Mouse (Mus musculus) spleen, embryonic (tissue): Measurements from ENCODE around the gene Rab3il1.

Source experiments
- CTCF ChIA-PET: fragments of 350-600 bp; sonication (Branson Sonifier 250); formaldehyde crosslinking; loops from one replicate; lab custom pipeline; 2022; lab: Charles Lee

Gene Rab3il1

GRCm38 (mm10) chr19:9982151-9982851, 19.2 kb upstream of the Rab3il1 start:
- CTCF ChIA-PET = interaction anchor here (0.6 to 1.4 kb wide), 3 partner anchors 33 to 51 kb away, joined by 3 read pairs; no protein-coding TSS in a partner anchor

- CTCF ChIA-PET = interaction anchor here (1.0 to 1.1 kb wide), 2 partner anchors 54 to 66 kb away, joined by 4 to 6 read pairs; no protein-coding TSS in a partner anchor
Observed at GRCm38 (mm10) chr19:9982852-9983542, 18.5 kb upstream of the Rab3il1 start.

- CTCF ChIA-PET = interaction anchor here (0.6 to 1.3 kb wide), 4 partner anchors 8 to 227 kb away, joined by 3 to 4 read pairs (median 4); no protein-coding TSS in a partner anchor
Observed at GRCm38 (mm10) chr19:9984111-9985055, 17.1 kb upstream of the Rab3il1 start.

GRCm38 (mm10) chr19:9985190-9985899, 16.1 kb upstream of the Rab3il1 start:
- CTCF ChIA-PET = interaction anchor here (0.5 to 1.3 kb wide), 2 partner anchors 9 to 32 kb away, joined by 3 to 4 read pairs; no protein-coding TSS in a partner anchor

- CTCF ChIA-PET = interaction anchor here (0.5 kb wide), 1 partner anchor 32 kb away, joined by 3 read pairs; no protein-coding TSS in a partner anchor
Observed at GRCm38 (mm10) chr19:9985900-9986421, 15.5 kb upstream of the Rab3il1 start.

GRCm38 (mm10) chr19:9987192-9987591, 14.3 kb upstream of the Rab3il1 start:
- CTCF ChIA-PET = no interaction called here

GRCm38 (mm10) chr19:9987593-9987992, 13.9 kb upstream of the Rab3il1 start:
- CTCF ChIA-PET = interaction anchor here (0.5 kb wide), 1 partner anchor 82 kb away, joined by 3 read pairs; no protein-coding TSS in a partner anchor

GRCm38 (mm10) chr19:9989171-9989883, 12.1 kb upstream of the Rab3il1 start:
- CTCF ChIA-PET = interaction anchor here (1.0 to 1.2 kb wide), 2 partner anchors 68 to 80 kb away, joined by 3 to 6 read pairs; no protein-coding TSS in a partner anchor

GRCm38 (mm10) chr19:9989884-9990256, 11.6 kb upstream of the Rab3il1 start:
- CTCF ChIA-PET = interaction anchor here (0.9 to 1.2 kb wide), 3 partner anchors 69 to 81 kb away, joined by 3 to 6 read pairs (median 4); no protein-coding TSS in a partner anchor

- CTCF ChIA-PET = interaction anchor here (0.6 to 1.6 kb wide), 7 partner anchors 10 to 532 kb away, joined by 3 to 23 read pairs (median 5); no protein-coding TSS in a partner anchor
Observed at GRCm38 (mm10) chr19:9991304-9991703, 10.2 kb upstream of the Rab3il1 start.

GRCm38 (mm10) chr19:9992011-9992958, 9.2 kb upstream of the Rab3il1 start:
- CTCF ChIA-PET = interaction anchor here (1.3 to 1.6 kb wide), 3 partner anchors 11 to 80 kb away, joined by 3 to 23 read pairs (median 7); no protein-coding TSS in a partner anchor

- CTCF ChIA-PET = interaction anchor here (0.8 kb wide), 1 partner anchor 72 kb away, joined by 3 read pairs; no protein-coding TSS in a partner anchor
Observed at GRCm38 (mm10) chr19:9993036-9993656, 8.3 kb upstream of the Rab3il1 start.

- CTCF ChIA-PET = interaction anchor here (0.5 kb wide), 1 partner anchor 83 kb away, joined by 7 read pairs; no protein-coding TSS in a partner anchor
Observed at GRCm38 (mm10) chr19:9997204-9998062, 4.0 kb upstream of the Rab3il1 start.

- CTCF ChIA-PET = no interaction called here
Observed at GRCm38 (mm10) chr19:9998063-9998416, 3.4 kb upstream of the Rab3il1 start.

- CTCF ChIA-PET = no interaction called here
Observed at GRCm38 (mm10) chr19:9998736-9999486, 2.6 kb upstream of the Rab3il1 start.

- CTCF ChIA-PET = interaction anchor here (0.9 kb wide), 1 partner anchor 243 kb away, joined by 3 read pairs; no protein-coding TSS in a partner anchor
Observed at GRCm38 (mm10) chr19:10000330-10000729, 1.1 kb upstream of the Rab3il1 start.
